ENCODE assay signal across 9 mouse cellular contexts in the genomic region with DNA sequence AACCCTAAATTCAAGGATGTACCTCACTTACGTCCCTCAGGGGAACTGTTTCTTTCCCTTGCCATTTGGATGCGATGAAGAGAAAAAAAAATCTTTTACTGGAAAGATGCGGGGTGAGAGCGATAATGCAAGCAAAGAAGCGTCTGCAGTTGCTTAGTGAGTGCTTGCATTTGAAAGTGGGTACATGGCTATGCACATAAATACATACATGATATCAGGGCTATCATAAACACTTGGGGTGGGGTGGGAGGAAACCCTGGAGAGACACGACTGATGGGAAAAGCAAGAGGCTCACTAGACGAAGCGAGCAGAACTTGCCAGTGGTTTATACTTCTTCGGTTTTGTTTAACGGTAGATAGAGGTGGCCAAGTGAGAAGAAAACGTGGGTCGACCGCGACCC. TPM values are rescaled to one million over a fixed set of nuclear protein-coding genes. Genes with fewer than 3 reads are reported as not detected.
DNase-seq lines count a peak whose midpoint lies in the region; ATAC-seq and TF ChIP-seq lines count a peak whose summit lies in the region.
"Had no signal": no experiment of that assay in that cellular context is flagged by ENCODE, and none has a peak within 500 bp of the region (broad histone marks: within the 10 kb centered on the region; RNA-seq: fewer than 3 reads in every experiment).

A gene (plus strand): TSS at position 301 of the 400 bp plus-strand sequence.

- no peaks in the 10 kb centered on the region for H3K9me3 ChIP-seq in forebrain, embryonic 12.5 days
- no peaks in the 10 kb centered on the region for H3K9me3 ChIP-seq in hindbrain, postnatal 0 days (ENCODE audit: low read length)
- H3K9me3 ChIP-seq in neural tube, embryonic 13.5 days: no peaks in the 10 kb centered on the region

- no peak for TF ChIP-seq CTCF in left cerebral cortex, adult 2 months (IDR thresholded peaks at IDR 0.05)
- TF ChIP-seq CTCF in hindbrain, postnatal 0 days (IDR thresholded peaks at IDR 0.05; ENCODE audit: low read depth): no peak

- H3K27me3 ChIP-seq in forebrain, embryonic 12.5 days: peaks cover 14% of the 10 kb centered on the region
- no peaks in the 10 kb centered on the region for H3K27me3 ChIP-seq in hindbrain, postnatal 0 days (ENCODE audit: insufficient read depth, low read length)
- H3K27me3 ChIP-seq in neural tube, embryonic 13.5 days: peaks cover 21% of the 10 kb centered on the region

- H3K36me3 ChIP-seq in forebrain, embryonic 12.5 days (replicated peaks): no peaks in the 10 kb centered on the region
- no peaks in the 10 kb centered on the region for H3K36me3 ChIP-seq in hindbrain, postnatal 0 days (ENCODE audit: insufficient read depth, low read length)
- no peaks in the 10 kb centered on the region for H3K36me3 ChIP-seq in neural tube, embryonic 13.5 days

- H3K27ac ChIP-seq in left cerebral cortex, adult 2 months: peak within 1 kb of the TSS; percentile 83
- H3K27ac ChIP-seq in forebrain, embryonic 12.5 days: no peak within 1 kb of the TSS
- H3K27ac ChIP-seq in hindbrain, postnatal 0 days: peak within 1 kb of the TSS; percentile 79
- H3K27ac ChIP-seq in neural tube, embryonic 13.5 days (replicated peaks): peak within 1 kb of the TSS; percentile 54

- DNase-seq in left cerebral cortex, adult 2 months (ENCODE audit: extremely low spot score in 1 of 2, low spot score in 2 of 2): no peak
- no peak for DNase-seq in left cerebral cortex, postnatal 25 days (ENCODE audit: low spot score in 2 of 2)
- peak; percentile 3 for DNase-seq in hindbrain, postnatal 0 days (ENCODE audit: low spot score)
- no peak for DNase-seq in natural killer cell, adult 2 months (ENCODE audit: low spot score in 2 of 2)
- no peak for DNase-seq in cerebellum, adult 8-10 months

- WGBS in forebrain, embryonic 12.5 days: 14% methylated on average over 14 of the region's 14 CpGs
- WGBS in hindbrain, postnatal 0 days: 9% methylated on average over 14 of the region's 14 CpGs
- 13% methylated on average over 14 of the region's 14 CpGs for WGBS in neural tube, embryonic 13.5 days

- ATAC-seq in forebrain, embryonic 12.5 days (ENCODE audit: low FRiP score): no peak
- ATAC-seq in hindbrain, postnatal 0 days: no peak; the same call in 1 of the 2 replicates
- no peak for ATAC-seq in neural tube, embryonic 13.5 days (ENCODE audit: low read depth)
- no peak for ATAC-seq in erythroid progenitor cell, adult 5-6 weeks (replicated peaks; ENCODE audit: low FRiP score, poor library complexity, severe bottlenecking)

- H3K9ac ChIP-seq in forebrain, embryonic 12.5 days: peak within 1 kb of the TSS; percentile 90
- H3K9ac ChIP-seq in hindbrain, postnatal 0 days (replicated peaks; ENCODE audit: low read length): peak within 1 kb of the TSS; percentile 96
- H3K9ac ChIP-seq in neural tube, embryonic 13.5 days: peak within 1 kb of the TSS; percentile 95

- intact Hi-C loops in left cerebral cortex, adult 2 months (cut with DNase I): no loop called here
- intact Hi-C loops in left cerebral cortex, postnatal 25 days (cut with DNase I): loop anchor here (10.0 kb wide), 1 partner anchor 90 kb away; no protein-coding TSS in a partner anchor

- peak within 1 kb of the TSS; percentile 74 for H3K4me3 ChIP-seq in left cerebral cortex, adult 2 months
- peak within 1 kb of the TSS; percentile 88 for H3K4me3 ChIP-seq in forebrain, embryonic 12.5 days (replicated peaks)
- H3K4me3 ChIP-seq in hindbrain, postnatal 0 days (ENCODE audit: low read length): peak within 1 kb of the TSS; percentile 99
- peak within 1 kb of the TSS; percentile 99 for H3K4me3 ChIP-seq in neural tube, embryonic 13.5 days

- H3K4me1 ChIP-seq in forebrain, embryonic 12.5 days: peaks cover 10% of the 10 kb centered on the region
- H3K4me1 ChIP-seq in hindbrain, postnatal 0 days (ENCODE audit: insufficient read depth, low read length): 0 out of 2 replicates have a peak, but pooled peaks cover 6% of the 10 kb centered on the region
- H3K4me1 ChIP-seq in neural tube, embryonic 13.5 days (replicated peaks): peaks cover 13% of the 10 kb centered on the region

- H3K4me2 ChIP-seq in forebrain, embryonic 12.5 days: peak within 1 kb of the TSS; percentile 85
- H3K4me2 ChIP-seq in hindbrain, postnatal 0 days (ENCODE audit: low read depth, low read length): peak within 1 kb of the TSS; percentile 91
- peak within 1 kb of the TSS; percentile 84 for H3K4me2 ChIP-seq in neural tube, embryonic 13.5 days

RNA-seq across cellular contexts. Expression of the gene that starts here (rescaled TPM):
- total RNA-seq in left cerebral cortex, adult 2 months (2021): under 1 TPM; 0.70 to 0.75 TPM
- 1 to 10 TPM; 1.2 to 2.3 TPM for total RNA-seq in left cerebral cortex, postnatal 25 days (2021)
- 2.9 and 3.8 TPM in 2 replicates for polyA plus RNA-seq in forebrain, embryonic 12.5 days (2016; fragmentation: Nextera tagmentation; extraction: Ambion mirVana)
- 1.2 and 2.6 TPM in 2 replicates for total RNA-seq in hindbrain, postnatal 0 days (2014; rRNA removed)
- polyA plus RNA-seq in hindbrain, postnatal 0 days (2015; fragmentation: Nextera tagmentation; extraction: Ambion mirVana): 1.2 and 1.3 TPM in 2 replicates
- 5.7 and 6.5 TPM in 2 replicates for polyA plus RNA-seq in neural tube, embryonic 13.5 days (2015; fragmentation: Nextera tagmentation; extraction: Ambion mirVana)
- total RNA-seq in erythroid progenitor cell, adult 5-6 weeks (2015; ENCODE audit: low replicate concordance): not detected in 2 replicates
- total RNA-seq in erythroid progenitor cell, adult 5-6 weeks (2017; ENCODE audit: low replicate concordance): 0.39 TPM in 1 of 2 replicates, not detected in the other
- total RNA-seq: neutrophil, adult 5-6 weeks had no signal
